Mouse (Mus musculus) liver, embryonic 12.5 days (tissue): Measurements from ENCODE around the gene Oxld1. TPM values are rescaled to one million over a fixed set of nuclear protein-coding genes. Genes with fewer than 3 reads are reported as not detected.

Experiments used
- ATAC-seq: fragments of 200-750 bp; cut with Nextera tagmentation; 2 replicates; pipeline ENCODE4 v1.8.0; 2017; ENCODE audit warnings: moderate number of reproducible peaks, mild to moderate bottlenecking, moderate library complexity
- H3K27ac ChIP-seq: fragments of 300-500 bp; sonication (generic); 2 replicates; pipeline ENCODE4 v1.5.1; 2016; ENCODE audit warnings: mild to moderate bottlenecking
- H3K27me3 ChIP-seq: fragments of 300-500 bp; sonication (generic); replicated peaks from 2 replicates; pipeline ENCODE4 v1.6.1; 2016; ENCODE audit warnings: mild to moderate bottlenecking, moderate library complexity
- H3K36me3 ChIP-seq: fragments of 300-500 bp; sonication (generic); 2 replicates; pipeline ENCODE4 v1.6.1; 2016; ENCODE audit warnings: mild to moderate bottlenecking, moderate library complexity
- H3K4me1 ChIP-seq: fragments of 300-500 bp; sonication (generic); 2 replicates; pipeline ENCODE4 v1.6.1; 2016
- H3K4me2 ChIP-seq: fragments of 300-500 bp; sonication (generic); 2 replicates; pipeline ENCODE4 v1.6.1; 2016; ENCODE audit warnings: mild to moderate bottlenecking, moderate library complexity
- H3K4me3 ChIP-seq: fragments of 300-500 bp; sonication (generic); 2 replicates; pipeline ENCODE4 v1.5.1; 2016; ENCODE audit warnings: mild to moderate bottlenecking, moderate library complexity
- H3K9ac ChIP-seq: fragments of 300-500 bp; sonication (generic); 2 replicates; pipeline ENCODE4 v1.6.1; 2016; ENCODE audit warnings: mild to moderate bottlenecking, moderate library complexity
- H3K9me3 ChIP-seq: fragments of 300-500 bp; sonication (generic); replicated peaks from 2 replicates; pipeline ENCODE4 v1.6.1; 2016; ENCODE audit warnings: mild to moderate bottlenecking, moderate library complexity
- WGBS: fragments of 180-500 bp; shearing (Covaris S2); methylation state at CpG from one replicate; pipeline ENCODE4 v1.1.7; 2016; ENCODE audit not compliant: insufficient replicate concordance; 5-methylcytosine and 5-hydroxymethylcytosine counted together
- polyA plus RNA-seq: library from polyadenylated mRNA; unstranded; fragments of >200 nt; fragmentation: Nextera tagmentation; extraction: Ambion mirVana; gene quantifications from 2 replicates; pipeline ENCODE4 v1.2.1, GENCODE M21; 2016

Gene Oxld1
- polyA plus RNA-seq, 1 experiment from 2014 or later: 9.6 TPM

GRCm38 (mm10) chr11:120467736-120468092 lies 9.8 kb upstream of the Oxld1 start:
- Histone ChIP-seq H3K9me3 (no peaks in the 10 kb centered on the region), H3K4me3 (peak overlapping the region; percentile 82), H3K27ac (peak overlapping the region; percentile 78), H3K9ac (peak overlapping the region; percentile 87), H3K4me2 (peak overlapping the region; percentile 96), H3K27me3 (no peaks in the 10 kb centered on the region), H3K36me3 (peaks cover 71% of the 10 kb centered on the region), H3K4me1 (peaks cover 38% of the 10 kb centered on the region)
- WGBS: under 1% methylated on average over 33 of the region's 33 CpGs
- peak; percentile 70 for ATAC-seq

- Histone ChIP-seq H3K4me1 (peaks cover 38% of the 10 kb centered on the region), H3K27me3 (no peaks in the 10 kb centered on the region), H3K9me3 (no peaks in the 10 kb centered on the region), H3K36me3 (peaks cover 71% of the 10 kb centered on the region), H3K4me3 (peak within 1 kb of the TSS; percentile 82), H3K4me2 (peak within 1 kb of the TSS; percentile 96), H3K9ac (peak within 1 kb of the TSS; percentile 87), H3K27ac (peak within 1 kb of the TSS; percentile 78)
- WGBS: under 1% methylated on average over 54 of the region's 54 CpGs
- ATAC-seq: peak; percentile 100
Measured at GRCm38 (mm10) chr11:120467051-120467735, 9.3 kb upstream of the Oxld1 start, which contains the start of gene Arl16. Arl16 (minus strand) TSS chr11:120467607.

- 72% methylated on average over 4 of the region's 4 CpGs for WGBS
- no peak for ATAC-seq
Measured at GRCm38 (mm10) chr11:120465521-120465920, 7.7 kb upstream of the Oxld1 start.

GRCm38 (mm10) chr11:120464365-120464764 lies 6.5 kb upstream of the Oxld1 start:
- no peaks in the 10 kb centered on the region for H3K27me3 ChIP-seq
- 0 out of 2 replicates have a peak overlapping the region, but pooled peaks have one; percentile 6 for H3K27ac ChIP-seq
- peaks cover 70% of the 10 kb centered on the region for H3K36me3 ChIP-seq
- 84% methylated on average over 5 of the region's 5 CpGs for WGBS
- no peak overlapping the region for H3K9ac ChIP-seq
- H3K4me3 ChIP-seq: no peak overlapping the region
- ATAC-seq: no peak
- no peak overlapping the region for H3K4me2 ChIP-seq
- H3K4me1 ChIP-seq: peaks cover 46% of the 10 kb centered on the region
- no peaks in the 10 kb centered on the region for H3K9me3 ChIP-seq

More at GRCm38 (mm10) chr11:120465521-120465920, 7.7 kb upstream of the Oxld1 start:
- H3K9me3 ChIP-seq: no peaks in the 10 kb centered on the region
- peaks cover 42% of the 10 kb centered on the region for H3K4me1 ChIP-seq
- H3K4me2 ChIP-seq: no peak overlapping the region
- no peaks in the 10 kb centered on the region for H3K27me3 ChIP-seq
- no peak overlapping the region for H3K9ac ChIP-seq
- H3K4me3 ChIP-seq: no peak overlapping the region
- no peak overlapping the region for H3K27ac ChIP-seq
- H3K36me3 ChIP-seq: peaks cover 71% of the 10 kb centered on the region

GRCm38 (mm10) chr11:120463536-120463935 lies 5.7 kb upstream of the Oxld1 start:
- no peaks in the 10 kb centered on the region for H3K27me3 ChIP-seq
- peaks cover 65% of the 10 kb centered on the region for H3K36me3 ChIP-seq
- no peaks in the 10 kb centered on the region for H3K9me3 ChIP-seq
- WGBS: 83% methylated on average over 2 of the region's 2 CpGs
- no peak overlapping the region for H3K27ac ChIP-seq
- H3K4me1 ChIP-seq: peaks cover 46% of the 10 kb centered on the region
- ATAC-seq: no peak
- no peak overlapping the region for H3K9ac ChIP-seq
- no peak overlapping the region for H3K4me3 ChIP-seq
- no peak overlapping the region for H3K4me2 ChIP-seq

GRCm38 (mm10) chr11:120458847-120459597 lies 1.2 kb upstream of the Oxld1 start:
- 26% methylated on average over 6 of the region's 6 CpGs for WGBS
- no peak for ATAC-seq
- Histone ChIP-seq H3K27me3 (no peaks in the 10 kb centered on the region), H3K4me1 (peaks cover 47% of the 10 kb centered on the region), H3K9me3 (no peaks in the 10 kb centered on the region), H3K4me3 (peak overlapping the region; percentile 96), H3K9ac (peak overlapping the region; percentile 92), H3K4me2 (peak overlapping the region; percentile 95), H3K27ac (peak overlapping the region; percentile 89), H3K36me3 (peaks cover 55% of the 10 kb centered on the region)

GRCm38 (mm10) chr11:120457370-120457769 lies 498 bp downstream of the Oxld1 start:
- WGBS: 7% methylated on average over 14 of the region's 14 CpGs
- peak; percentile 48 for ATAC-seq
- peak overlapping the region; percentile 95 for H3K4me2 ChIP-seq
- H3K9me3 ChIP-seq: no peaks in the 10 kb centered on the region
- peak overlapping the region; percentile 96 for H3K4me3 ChIP-seq
- H3K36me3 ChIP-seq: peaks cover 38% of the 10 kb centered on the region
- H3K27me3 ChIP-seq: 0 out of 2 replicates have a peak, but pooled peaks cover 4% of the 10 kb centered on the region
- H3K27ac ChIP-seq: peak overlapping the region; percentile 89
- peak overlapping the region; percentile 92 for H3K9ac ChIP-seq
- H3K4me1 ChIP-seq: peaks cover 47% of the 10 kb centered on the region

- peak; percentile 44; the same call in 1 of the 2 replicates for ATAC-seq
- no peak overlapping the region for H3K4me3 ChIP-seq
- H3K27ac ChIP-seq: peak overlapping the region; percentile 38
- H3K4me2 ChIP-seq: peak overlapping the region; percentile 27; the same call in 1 of the 2 replicates
- peaks cover 19% of the 10 kb centered on the region for H3K36me3 ChIP-seq
- no peaks in the 10 kb centered on the region for H3K9me3 ChIP-seq
- peaks cover 11% of the 10 kb centered on the region for H3K27me3 ChIP-seq
- peaks cover 43% of the 10 kb centered on the region for H3K4me1 ChIP-seq
- whole genome bisulfite sequencing: 70% methylated on average over 7 of the region's 7 CpGs
- no peak overlapping the region for H3K9ac ChIP-seq
Measured at GRCm38 (mm10) chr11:120455413-120455812, 2.5 kb downstream of the Oxld1 start.

- Histone ChIP-seq H3K4me3 (no peak overlapping the region), H3K36me3 (peaks cover 15% of the 10 kb centered on the region), H3K27ac (peak overlapping the region; percentile 38), H3K27me3 (peaks cover 13% of the 10 kb centered on the region), H3K4me2 (no peak overlapping the region), H3K9ac (no peak overlapping the region), H3K9me3 (no peaks in the 10 kb centered on the region), H3K4me1 (peaks cover 43% of the 10 kb centered on the region)
- ATAC-seq: no peak
- WGBS: 88% methylated on average over 4 of the region's 4 CpGs
Measured at GRCm38 (mm10) chr11:120454965-120455364, 2.9 kb downstream of the Oxld1 start.

- no peak within 1 kb of the TSS for H3K4me2 ChIP-seq
- H3K36me3 ChIP-seq: peaks cover 6% of the 10 kb centered on the region; the same call in 1 of the 2 replicates
- H3K9ac ChIP-seq: no peak within 1 kb of the TSS
- no peak within 1 kb of the TSS for H3K27ac ChIP-seq
- no peak within 1 kb of the TSS for H3K4me3 ChIP-seq
- ATAC-seq: no peak
- H3K4me1 ChIP-seq: peaks cover 29% of the 10 kb centered on the region
- peaks cover 15% of the 10 kb centered on the region for H3K27me3 ChIP-seq
- no peaks in the 10 kb centered on the region for H3K9me3 ChIP-seq
- 69% methylated on average over 4 of the region's 4 CpGs for WGBS
Measured at GRCm38 (mm10) chr11:120453306-120453705, 4.6 kb downstream of the Oxld1 start, which contains the start of gene Pde6g. Pde6g (minus strand) TSS chr11:120453500.

- peaks cover 6% of the 10 kb centered on the region; the same call in 1 of the 2 replicates for H3K36me3 ChIP-seq
- no peak overlapping the region for H3K4me3 ChIP-seq
- WGBS: 68% methylated on average over 3 of the region's 3 CpGs
- H3K4me1 ChIP-seq: peaks cover 31% of the 10 kb centered on the region
- H3K9ac ChIP-seq: no peak overlapping the region
- ATAC-seq: no peak; the same call in 1 of the 2 replicates
- H3K9me3 ChIP-seq: no peaks in the 10 kb centered on the region
- no peak overlapping the region for H3K4me2 ChIP-seq
- peaks cover 15% of the 10 kb centered on the region for H3K27me3 ChIP-seq
- no peak overlapping the region for H3K27ac ChIP-seq
Measured at GRCm38 (mm10) chr11:120452246-120452645, 5.6 kb downstream of the Oxld1 start.

GRCm38 (mm10) chr11:120447179-120447578 lies 10.7 kb downstream of the Oxld1 start:
- Histone ChIP-seq H3K27ac (no peak overlapping the region), H3K36me3 (no peaks in the 10 kb centered on the region), H3K4me1 (peaks cover 8% of the 10 kb centered on the region; the same call in 1 of the 2 replicates), H3K4me2 (no peak overlapping the region), H3K9me3 (no peaks in the 10 kb centered on the region), H3K27me3 (peaks cover 18% of the 10 kb centered on the region), H3K9ac (no peak overlapping the region), H3K4me3 (no peak overlapping the region)
- 74% methylated on average over 7 of the region's 7 CpGs for WGBS
- no peak for ATAC-seq
